Mouse (Mus musculus): ENCODE data around the gene Ip6k2. TPM values are rescaled to one million over a fixed set of nuclear protein-coding genes. Genes with fewer than 3 reads are reported as not detected.

Ip6k2 gene
- polyA plus RNA-seq, 1 experiment from 2014 or later: 129 TPM

GRCm38 (mm10) chr9:108787080-108787479 lies 3.5 kb downstream of the Ip6k2 start:
- 93% methylated on average over 2 of the region's 2 CpGs for WGBS
- no peaks in the 10 kb centered on the region; the same call in 1 of the 2 replicates for H3K36me3 ChIP-seq (ENCODE audit: control insufficient read depth, insufficient read depth, low read length)
- H3K4me1 ChIP-seq (ENCODE audit: control insufficient read depth, insufficient read depth, low read length): peaks cover 5% of the 10 kb centered on the region; the same call in 1 of the 2 replicates
- no peak overlapping the region for H3K4me3 ChIP-seq (ENCODE audit: low read depth, low read length)
- no peak for DNase-seq (ENCODE audit: low spot score)
- no peak for ATAC-seq (ENCODE audit: insufficient number of reproducible peaks, low FRiP score, low TSS enrichment, low read depth)
- H3K4me2 ChIP-seq (ENCODE audit: low read depth, severe bottlenecking): no peak overlapping the region
- H3K27ac ChIP-seq (replicated peaks; ENCODE audit: low read depth, low read length): no peak overlapping the region
- no peaks in the 10 kb centered on the region for H3K9me3 ChIP-seq (ENCODE audit: control insufficient read depth, low read length)
- no peaks in the 10 kb centered on the region for H3K27me3 ChIP-seq (ENCODE audit: control insufficient read depth, insufficient read depth, low read length)
- no peak overlapping the region for H3K9ac ChIP-seq (ENCODE audit: low read length)

- Histone ChIP-seq H3K27me3 (ENCODE audit: control insufficient read depth, insufficient read depth, low read length) (no peaks in the 10 kb centered on the region), H3K9me3 (ENCODE audit: control insufficient read depth, low read length) (no peaks in the 10 kb centered on the region), H3K4me3 (ENCODE audit: low read depth, low read length) (no peak overlapping the region), H3K27ac (replicated peaks; ENCODE audit: low read depth, low read length) (no peak overlapping the region), H3K9ac (ENCODE audit: low read length) (no peak overlapping the region), H3K4me1 (ENCODE audit: control insufficient read depth, insufficient read depth, low read length) (peaks cover 9% of the 10 kb centered on the region; the same call in 1 of the 2 replicates), H3K36me3 (ENCODE audit: control insufficient read depth, insufficient read depth, low read length) (no peaks in the 10 kb centered on the region; the same call in 1 of the 2 replicates), H3K4me2 (ENCODE audit: low read depth, severe bottlenecking) (no peak overlapping the region)
- 66% methylated on average over 3 of the region's 3 CpGs for WGBS
- no peak for DNase-seq (ENCODE audit: low spot score)
- ATAC-seq (ENCODE audit: insufficient number of reproducible peaks, low FRiP score, low TSS enrichment, low read depth): no peak
Observed at GRCm38 (mm10) chr9:108788713-108789112, 5.1 kb downstream of the Ip6k2 start.

GRCm38 (mm10) chr9:108792307-108792706 lies 8.7 kb downstream of the Ip6k2 start:
- Histone ChIP-seq H3K9ac (ENCODE audit: low read length) (no peak overlapping the region), H3K4me3 (ENCODE audit: low read depth, low read length) (no peak overlapping the region), H3K9me3 (ENCODE audit: control insufficient read depth, low read length) (no peaks in the 10 kb centered on the region), H3K4me2 (ENCODE audit: low read depth, severe bottlenecking) (no peak overlapping the region), H3K27ac (replicated peaks; ENCODE audit: low read depth, low read length) (no peak overlapping the region), H3K36me3 (ENCODE audit: control insufficient read depth, insufficient read depth, low read length) (peaks cover 5% of the 10 kb centered on the region; the same call in 1 of the 2 replicates), H3K27me3 (ENCODE audit: control insufficient read depth, insufficient read depth, low read length) (no peaks in the 10 kb centered on the region), H3K4me1 (ENCODE audit: control insufficient read depth, insufficient read depth, low read length) (0 out of 2 replicates have a peak, but pooled peaks cover 4% of the 10 kb centered on the region)
- WGBS: 90% methylated on average over 1 of the region's 1 CpGs
- no peak for DNase-seq (ENCODE audit: low spot score)
- ATAC-seq (ENCODE audit: insufficient number of reproducible peaks, low FRiP score, low TSS enrichment, low read depth): no peak

- no peak for ATAC-seq (ENCODE audit: insufficient number of reproducible peaks, low FRiP score, low TSS enrichment, low read depth)
- Histone ChIP-seq H3K4me2 (ENCODE audit: low read depth, severe bottlenecking) (no peak overlapping the region), H3K27ac (replicated peaks; ENCODE audit: low read depth, low read length) (no peak overlapping the region)
Observed at GRCm38 (mm10) chr9:108792730-108793129, 9.1 kb downstream of the Ip6k2 start.

GRCm38 (mm10) chr9:108795281-108795680 lies 11.7 kb downstream of the Ip6k2 start:
- Histone ChIP-seq H3K4me1 (ENCODE audit: control insufficient read depth, insufficient read depth, low read length) (0 out of 2 replicates have a peak, but pooled peaks cover 4% of the 10 kb centered on the region), H3K9me3 (ENCODE audit: control insufficient read depth, low read length) (no peaks in the 10 kb centered on the region), H3K9ac (ENCODE audit: low read length) (no peak overlapping the region), H3K36me3 (ENCODE audit: control insufficient read depth, insufficient read depth, low read length) (peaks cover 26% of the 10 kb centered on the region; the same call in 1 of the 2 replicates), H3K27me3 (ENCODE audit: control insufficient read depth, insufficient read depth, low read length) (no peaks in the 10 kb centered on the region), H3K4me2 (ENCODE audit: low read depth, severe bottlenecking) (no peak overlapping the region), H3K4me3 (ENCODE audit: low read depth, low read length) (no peak overlapping the region), H3K27ac (replicated peaks; ENCODE audit: low read depth, low read length) (no peak overlapping the region)
- WGBS: 73% methylated on average over 2 of the region's 2 CpGs
- DNase-seq (ENCODE audit: low spot score) (no peak), ATAC-seq (ENCODE audit: insufficient number of reproducible peaks, low FRiP score, low TSS enrichment, low read depth) (no peak)

More at GRCm38 (mm10) chr9:108792730-108793129, 9.1 kb downstream of the Ip6k2 start:
- Histone ChIP-seq H3K9ac (ENCODE audit: low read length) (no peak overlapping the region), H3K4me3 (ENCODE audit: low read depth, low read length) (no peak overlapping the region), H3K9me3 (ENCODE audit: control insufficient read depth, low read length) (no peaks in the 10 kb centered on the region), H3K36me3 (ENCODE audit: control insufficient read depth, insufficient read depth, low read length) (peaks cover 9% of the 10 kb centered on the region; the same call in 1 of the 2 replicates), H3K27me3 (ENCODE audit: control insufficient read depth, insufficient read depth, low read length) (no peaks in the 10 kb centered on the region), H3K4me1 (ENCODE audit: control insufficient read depth, insufficient read depth, low read length) (0 out of 2 replicates have a peak, but pooled peaks cover 4% of the 10 kb centered on the region)
- 61% methylated on average over 3 of the region's 3 CpGs for WGBS
- DNase-seq (ENCODE audit: low spot score): no peak

GRCm38 (mm10) chr9:108795762-108796161 lies 12.2 kb downstream of the Ip6k2 start:
- ATAC-seq (ENCODE audit: insufficient number of reproducible peaks, low FRiP score, low TSS enrichment, low read depth): no peak
- no peak overlapping the region for H3K4me2 ChIP-seq (ENCODE audit: low read depth, severe bottlenecking)
- no peaks in the 10 kb centered on the region for H3K27me3 ChIP-seq (ENCODE audit: control insufficient read depth, insufficient read depth, low read length)
- no peak overlapping the region for H3K9ac ChIP-seq (ENCODE audit: low read length)
- no peak overlapping the region for H3K4me3 ChIP-seq (ENCODE audit: low read depth, low read length)
- H3K36me3 ChIP-seq (ENCODE audit: control insufficient read depth, insufficient read depth, low read length): peaks cover 26% of the 10 kb centered on the region; the same call in 1 of the 2 replicates
- H3K9me3 ChIP-seq (ENCODE audit: control insufficient read depth, low read length): no peaks in the 10 kb centered on the region
- no peak overlapping the region for H3K27ac ChIP-seq (replicated peaks; ENCODE audit: low read depth, low read length)
- 0 out of 2 replicates have a peak, but pooled peaks cover 4% of the 10 kb centered on the region for H3K4me1 ChIP-seq (ENCODE audit: control insufficient read depth, insufficient read depth, low read length)
- DNase-seq (ENCODE audit: low spot score): no peak
- 51% methylated on average over 11 of the region's 11 CpGs for WGBS

- Histone ChIP-seq H3K27me3 (ENCODE audit: control insufficient read depth, insufficient read depth, low read length) (no peaks in the 10 kb centered on the region), H3K4me2 (ENCODE audit: low read depth, severe bottlenecking) (no peak overlapping the region), H3K4me3 (ENCODE audit: low read depth, low read length) (no peak overlapping the region), H3K9ac (ENCODE audit: low read length) (no peak overlapping the region), H3K36me3 (ENCODE audit: control insufficient read depth, insufficient read depth, low read length) (peaks cover 26% of the 10 kb centered on the region; the same call in 1 of the 2 replicates), H3K4me1 (ENCODE audit: control insufficient read depth, insufficient read depth, low read length) (0 out of 2 replicates have a peak, but pooled peaks cover 4% of the 10 kb centered on the region), H3K9me3 (ENCODE audit: control insufficient read depth, low read length) (no peaks in the 10 kb centered on the region), H3K27ac (replicated peaks; ENCODE audit: low read depth, low read length) (no peak overlapping the region)
- ATAC-seq (ENCODE audit: insufficient number of reproducible peaks, low FRiP score, low TSS enrichment, low read depth) (no peak), DNase-seq (ENCODE audit: low spot score) (no peak)
- WGBS: 85% methylated on average over 4 of the region's 4 CpGs
Observed at GRCm38 (mm10) chr9:108796351-108796981, 12.9 kb downstream of the Ip6k2 start.

GRCm38 (mm10) chr9:108797477-108797876 lies 13.9 kb downstream of the Ip6k2 start:
- Histone ChIP-seq H3K27me3 (ENCODE audit: control insufficient read depth, insufficient read depth, low read length) (no peaks in the 10 kb centered on the region), H3K4me1 (ENCODE audit: control insufficient read depth, insufficient read depth, low read length) (0 out of 2 replicates have a peak, but pooled peaks cover 4% of the 10 kb centered on the region)
- WGBS: 88% methylated on average over 7 of the region's 7 CpGs

More at GRCm38 (mm10) chr9:108797477-108797876, 13.9 kb downstream of the Ip6k2 start:
- Histone ChIP-seq H3K4me3 (ENCODE audit: low read depth, low read length) (no peak overlapping the region), H3K36me3 (ENCODE audit: control insufficient read depth, insufficient read depth, low read length) (peaks cover 26% of the 10 kb centered on the region; the same call in 1 of the 2 replicates), H3K9me3 (ENCODE audit: control insufficient read depth, low read length) (no peaks in the 10 kb centered on the region), H3K4me2 (ENCODE audit: low read depth, severe bottlenecking) (no peak overlapping the region), H3K27ac (replicated peaks; ENCODE audit: low read depth, low read length) (no peak overlapping the region), H3K9ac (ENCODE audit: low read length) (no peak overlapping the region)
- ATAC-seq (ENCODE audit: insufficient number of reproducible peaks, low FRiP score, low TSS enrichment, low read depth): no peak
- no peak for DNase-seq (ENCODE audit: low spot score)
